Mouse (Mus musculus) neutrophil, adult 5-6 weeks (primary cell): ENCODE measurements around the gene Hist2h2ac. TPM values are rescaled to one million over a fixed set of nuclear protein-coding genes. Genes with fewer than 3 reads are reported as not detected.
"Not testable (repeated sequence)": the region's sequence is repeated elsewhere in the genome, so short reads cannot be mapped to it uniquely, and the experiment has no call there.

Experiments
- ATAC-seq: fragments of 151-379, 151-347 bp; 2 replicates; pipeline ENCODE4 v1.8.0; 2017; ENCODE audit warnings: mild to moderate bottlenecking, moderate TSS enrichment; ENCODE audit not compliant: insufficient number of reproducible peaks, poor library complexity, low FRiP score, severe bottlenecking; ENCODE audit errors: extremely low read depth
- total RNA-seq: library from RNA; stranded (forward); fragments of 200-1000 nt; gene quantifications from 2 replicates; pipeline ENCODE4 v1.2.3, GENCODE M21; 2017

The Hist2h2ac gene
- total RNA-seq, 1 experiment from 2014 or later = 316 TPM

DNA sequence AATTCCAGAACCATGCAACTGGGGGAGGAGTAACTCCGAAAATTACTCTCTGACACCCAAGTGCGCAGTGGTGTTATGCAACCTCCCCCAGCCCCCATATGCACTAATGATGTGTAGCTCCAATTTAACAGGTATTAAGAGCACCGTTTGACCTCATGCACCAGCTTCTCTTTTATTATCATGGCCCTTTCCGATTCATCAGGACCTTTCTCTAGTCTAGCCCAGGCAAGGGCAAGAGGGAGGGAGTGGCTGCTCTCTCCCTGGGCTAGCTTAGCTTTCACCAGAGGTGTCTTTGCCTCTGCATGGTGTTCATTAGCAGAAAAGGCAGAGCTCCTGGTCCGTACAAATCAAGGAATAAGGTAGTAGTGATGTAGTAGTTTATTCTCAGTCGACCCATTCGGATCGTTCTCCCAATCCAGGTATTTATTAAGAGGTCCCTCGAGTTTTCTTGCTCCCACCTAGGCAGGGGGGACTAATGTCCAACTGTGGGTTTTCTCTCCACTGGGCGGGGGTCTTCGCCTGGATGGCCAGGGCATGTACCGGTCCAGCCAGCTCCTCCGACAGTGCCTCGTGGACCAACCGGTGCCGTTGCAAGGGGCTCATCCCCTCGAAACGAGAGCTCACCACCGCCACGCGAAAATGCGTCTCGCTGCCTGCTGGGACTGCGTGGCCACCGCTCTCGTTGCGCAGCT lies 24.1 kb downstream of the Hist2h2ac start:
- ATAC-seq = no peak

GRCm38 (mm10) chr3:96195616-96196313 lies 24.9 kb downstream of the Hist2h2ac start:
- no peak for ATAC-seq

- ATAC-seq = no peak
These were observed 25.7 kb downstream of the Hist2h2ac start for GRCm38 (mm10) chr3:96194966-96195365.

DNA sequence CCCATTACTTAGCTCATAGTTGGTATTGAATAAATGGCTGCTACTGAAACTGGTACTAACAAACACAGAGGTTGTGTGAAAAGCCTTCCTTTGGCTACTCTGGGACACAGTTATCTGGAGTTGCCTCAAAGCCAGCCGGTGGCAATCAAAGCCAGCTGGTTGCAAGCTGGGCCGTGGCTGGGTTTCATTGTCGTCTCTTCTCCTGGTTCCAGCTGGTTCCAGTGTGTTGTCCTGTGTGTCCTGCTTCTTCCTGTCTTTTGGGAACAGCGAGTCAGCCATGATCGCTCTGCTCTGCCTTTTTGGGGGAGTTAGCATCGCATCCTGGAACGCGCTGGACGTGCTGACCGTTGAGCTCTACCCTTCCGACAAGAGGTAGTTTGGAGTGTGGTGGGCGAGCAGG lies 27.7 kb downstream of the Hist2h2ac start:
- ATAC-seq = no peak

- ATAC-seq = no peak
These were observed 38.3 kb downstream of the Hist2h2ac start for GRCm38 (mm10) chr3:96182382-96182776.

DNA sequence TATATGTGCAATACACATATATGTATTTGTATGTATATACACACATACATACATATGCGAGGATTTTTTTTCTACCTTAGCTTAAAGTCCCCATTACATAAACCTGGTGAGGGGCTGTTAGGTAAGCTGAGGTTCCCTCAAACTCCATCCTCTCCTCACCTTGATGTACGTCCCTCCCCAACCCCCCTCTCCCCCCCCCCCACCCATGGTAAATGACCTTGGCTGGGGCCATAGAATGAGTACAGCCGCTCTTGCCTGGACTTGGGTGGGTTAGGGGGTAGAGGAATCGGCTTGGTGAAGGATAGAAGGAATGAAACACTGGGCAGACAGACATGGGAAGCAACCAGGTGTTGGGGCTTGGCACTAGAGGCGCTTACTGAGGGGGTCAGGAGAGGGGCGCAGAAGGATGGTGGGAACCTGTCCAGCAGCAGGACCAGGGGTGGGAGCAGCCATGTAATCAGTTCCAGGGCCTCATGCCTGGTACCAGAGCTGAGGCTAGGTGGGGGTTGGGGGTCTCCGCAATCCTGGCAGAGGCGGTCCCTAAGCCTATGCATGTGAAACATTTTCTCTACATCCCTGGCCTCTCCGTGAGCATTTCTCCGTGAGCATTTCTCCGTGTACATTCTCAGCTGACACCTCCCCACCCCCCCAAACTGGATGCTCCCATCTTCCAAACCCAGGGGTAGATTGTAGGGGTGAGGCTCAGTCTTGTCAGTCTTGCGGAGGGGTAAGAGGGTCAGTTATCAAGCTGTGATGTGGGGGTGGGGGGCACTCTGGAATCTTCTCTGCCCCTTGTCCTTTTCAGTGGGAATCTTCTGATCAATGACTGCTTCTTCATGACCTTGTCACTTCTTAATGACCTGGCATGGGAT lies 38.9 kb downstream of the Hist2h2ac start:
- ATAC-seq = 0 out of 2 replicates have a peak, but pooled peaks have one; percentile 4

GRCm38 (mm10) chr3:96180727-96181477 lies 39.8 kb downstream of the Hist2h2ac start, which contains the start of gene Sv2a:
Gene Sv2a (plus strand): TSS chr3:96181151.
- ATAC-seq = peak; percentile 9; the same call in 1 of the 2 replicates

DNA sequence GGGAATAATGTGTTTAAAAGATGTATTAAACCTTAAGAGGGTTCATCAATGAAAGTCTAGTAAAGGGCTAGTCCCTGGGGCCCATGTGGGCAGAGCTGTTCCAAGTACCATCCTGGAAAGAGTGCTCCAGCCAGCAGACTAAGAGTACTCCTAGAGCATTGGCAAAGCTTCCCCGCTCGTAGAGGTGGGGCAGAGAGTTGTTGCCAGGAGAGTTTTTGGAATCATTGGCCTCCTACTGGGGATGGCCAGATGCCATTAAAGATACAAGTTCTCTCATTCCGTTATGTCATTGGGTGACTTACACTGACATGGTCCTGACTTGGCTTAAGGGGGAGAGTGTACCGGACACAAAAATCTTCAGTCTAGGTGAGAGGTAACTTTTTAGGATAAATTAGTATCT lies 41.1 kb downstream of the Hist2h2ac start:
- no peak for ATAC-seq

- no peak for ATAC-seq
These were observed 41.8 kb downstream of the Hist2h2ac start for GRCm38 (mm10) chr3:96178902-96179301.

- ATAC-seq = no peak
These were observed 42.3 kb downstream of the Hist2h2ac start for GRCm38 (mm10) chr3:96178427-96178826.

DNA sequence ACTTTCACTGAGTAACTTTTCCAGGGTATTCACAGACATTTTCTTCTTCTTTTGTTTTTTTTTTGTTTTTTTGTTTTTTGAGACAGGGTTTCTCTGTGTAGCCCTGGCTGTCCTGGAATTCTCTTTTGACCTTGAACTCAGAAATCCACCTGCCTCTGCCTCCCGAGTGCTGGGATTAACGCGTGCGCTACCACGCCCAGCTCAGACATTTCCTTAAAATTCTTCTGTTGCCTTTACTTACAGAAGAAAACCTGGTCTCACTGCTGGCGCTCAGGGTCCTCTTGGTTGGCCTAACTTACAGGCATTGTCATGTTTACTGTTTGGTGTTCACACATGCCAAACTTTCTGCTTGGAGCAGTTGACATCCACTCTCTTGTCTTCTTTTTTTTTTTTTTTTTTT lies 45.4 kb downstream of the Hist2h2ac start:
- ATAC-seq = no peak

GRCm38 (mm10) chr3:96174042-96174441 lies 46.6 kb downstream of the Hist2h2ac start:
- ATAC-seq = not testable (repeated sequence)

GRCm38 (mm10) chr3:96173185-96173584 lies 47.5 kb downstream of the Hist2h2ac start:
- no peak for ATAC-seq

GRCm38 (mm10) chr3:96172197-96173178 lies 48.2 kb downstream of the Hist2h2ac start, which contains the start of gene Sf3b4:
Gene Sf3b4 (plus strand): TSS chr3:96172332.
- ATAC-seq = peak; percentile 87

DNA sequence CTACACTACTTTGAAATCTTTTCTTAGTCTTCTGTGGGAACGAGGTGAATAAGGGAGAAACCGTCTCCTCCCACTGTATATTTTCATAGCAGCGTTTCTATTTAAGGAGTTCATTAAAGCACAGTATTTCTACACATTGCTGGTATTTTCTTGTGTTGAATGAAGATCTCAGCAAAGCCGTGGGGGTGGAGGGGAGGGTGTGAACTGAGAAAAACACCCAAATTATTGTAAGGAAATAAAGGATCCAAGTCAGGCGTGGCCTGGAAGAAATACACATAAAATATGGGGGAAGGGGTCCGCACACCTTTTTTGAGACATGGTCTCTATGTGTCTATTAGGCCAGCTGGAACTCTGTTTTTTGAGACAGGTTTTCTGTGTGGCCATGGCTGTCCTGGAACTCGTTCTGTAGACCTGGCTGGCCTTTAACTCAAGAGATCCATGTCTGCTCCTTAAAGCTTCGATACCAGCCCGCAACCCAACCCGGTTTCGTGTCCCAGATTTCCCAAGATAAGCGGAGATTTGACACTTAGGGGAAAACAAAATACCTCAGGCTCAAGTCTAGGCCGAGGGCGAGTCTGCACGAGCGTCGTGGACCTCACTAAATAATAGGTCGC lies 49.0 kb downstream of the Hist2h2ac start:
- ATAC-seq = no peak

DNA sequence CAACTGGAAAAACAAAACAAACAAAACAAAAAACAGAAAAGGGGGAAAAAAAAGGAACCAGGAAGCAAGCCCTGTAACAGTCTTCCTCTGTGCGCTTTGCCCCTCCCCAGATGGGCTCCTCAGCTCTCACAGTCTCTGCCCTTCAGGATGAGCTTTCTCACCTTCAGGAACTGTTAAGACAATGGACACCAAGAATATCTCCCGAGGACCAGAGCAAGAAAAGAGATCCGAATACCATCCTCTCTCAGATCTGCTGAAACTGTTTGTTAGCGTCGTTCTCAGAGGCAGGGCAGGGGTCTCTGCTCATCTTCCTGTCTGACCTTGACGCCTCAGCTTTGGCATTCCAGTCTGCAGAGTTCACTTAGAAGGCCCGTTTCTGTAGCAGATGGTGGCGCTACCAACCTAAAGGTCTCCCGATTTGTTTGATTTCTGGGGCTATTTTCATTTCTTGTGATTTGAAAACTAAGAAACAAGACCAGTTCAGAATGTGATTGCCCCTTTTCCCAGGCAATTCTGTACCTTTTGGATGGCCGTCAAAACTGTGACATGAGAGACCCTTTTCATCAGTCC lies 49.6 kb downstream of the Hist2h2ac start:
- ATAC-seq = no peak
